Mouse (Mus musculus): ENCODE results near the gene Gm20503. TPM values are rescaled to one million over a fixed set of nuclear protein-coding genes. Genes with fewer than 3 reads are reported as not detected.

Gene Gm20503
- polyA plus RNA-seq (2012) = not detected in 2 replicates

DNA sequence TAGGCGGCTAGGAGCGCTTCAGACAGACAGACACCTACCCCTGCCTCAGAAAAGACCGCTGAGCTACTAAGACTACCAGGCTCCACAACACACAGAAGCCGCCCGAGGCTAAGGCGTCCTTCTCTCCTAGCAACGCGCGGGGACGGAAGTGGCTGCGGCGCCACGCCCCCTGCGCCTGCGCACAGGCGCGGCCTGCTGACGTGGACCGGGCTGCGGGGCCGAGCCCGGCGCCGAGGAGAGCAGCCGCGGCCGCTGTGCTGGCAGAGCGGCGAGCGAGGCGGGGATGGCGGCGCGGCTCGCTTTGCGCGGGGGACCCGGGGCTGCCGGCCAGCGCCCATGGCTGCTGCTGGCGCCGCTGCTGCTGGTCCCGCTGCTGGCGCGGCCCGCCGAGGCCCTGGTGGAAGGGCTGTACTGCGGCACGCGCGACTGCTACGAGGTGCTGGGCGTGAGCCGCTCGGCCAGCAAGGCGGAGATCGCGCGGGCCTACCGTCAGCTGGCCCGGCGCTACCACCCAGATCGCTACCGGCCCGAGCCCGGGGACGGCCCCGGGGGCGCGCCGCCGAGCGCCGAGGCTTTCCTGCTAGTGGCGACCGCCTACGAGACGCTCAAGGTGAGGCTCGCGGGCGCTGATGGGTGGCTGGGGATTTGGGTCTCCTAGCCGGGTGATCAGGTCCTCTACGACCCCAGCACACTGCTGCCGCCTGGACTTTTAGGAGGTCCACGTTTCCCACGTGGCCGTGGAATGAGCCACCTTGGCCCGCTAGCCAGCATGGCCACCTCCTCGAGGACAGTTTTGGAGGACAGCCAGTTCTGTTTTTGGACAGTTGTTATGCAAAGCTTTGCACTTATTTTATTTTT is at the start of gene Gm20503:
Gene Gm20503 (plus strand): TSS at position 263 of the 858 bp plus-strand sequence.
- TF ChIP-seq GATA1 (IDR thresholded peaks at IDR 0.05; ENCODE audit: low read length) = no peak

- TF ChIP-seq GATA1 (IDR thresholded peaks at IDR 0.05; ENCODE audit: low read length) = no peak
Observed at GRCm38 (mm10) chr4:58961719-58962118, 41.3 kb upstream of the Gm20503 start.

DNA sequence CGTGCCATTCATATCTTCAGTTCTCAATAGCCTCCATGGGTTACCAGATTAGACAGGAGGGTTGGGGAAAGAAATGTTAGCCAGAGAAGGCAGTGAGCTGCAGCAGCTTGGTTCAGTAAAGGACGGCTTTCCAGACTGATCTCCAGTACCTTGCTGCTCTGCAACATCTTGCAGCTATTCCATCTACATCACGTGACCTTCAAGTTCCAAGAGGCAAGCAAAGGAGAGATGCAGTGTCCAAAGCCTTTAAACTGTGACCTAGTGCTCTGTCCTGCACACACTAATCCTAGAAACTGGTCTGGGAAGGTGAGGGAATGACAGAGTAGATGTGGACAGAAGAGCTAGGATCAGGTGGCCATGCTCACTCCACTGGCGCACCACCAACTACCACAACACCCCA is 39.7 kb upstream of the Gm20503 start:
- TF ChIP-seq GATA1 (IDR thresholded peaks at IDR 0.05; ENCODE audit: low read length) = no peak

GRCm38 (mm10) chr4:58965136-58965535 is 37.9 kb upstream of the Gm20503 start:
- TF ChIP-seq GATA1 (IDR thresholded peaks at IDR 0.05; ENCODE audit: low read length) = no peak

- TF ChIP-seq GATA1 (IDR thresholded peaks at IDR 0.05; ENCODE audit: low read length) = no peak
Observed at GRCm38 (mm10) chr4:58970678-58971077, 32.3 kb upstream of the Gm20503 start.

GRCm38 (mm10) chr4:58975711-58976110 is 27.3 kb upstream of the Gm20503 start:
- no peak for TF ChIP-seq GATA1 (IDR thresholded peaks at IDR 0.05; ENCODE audit: low read length)

DNA sequence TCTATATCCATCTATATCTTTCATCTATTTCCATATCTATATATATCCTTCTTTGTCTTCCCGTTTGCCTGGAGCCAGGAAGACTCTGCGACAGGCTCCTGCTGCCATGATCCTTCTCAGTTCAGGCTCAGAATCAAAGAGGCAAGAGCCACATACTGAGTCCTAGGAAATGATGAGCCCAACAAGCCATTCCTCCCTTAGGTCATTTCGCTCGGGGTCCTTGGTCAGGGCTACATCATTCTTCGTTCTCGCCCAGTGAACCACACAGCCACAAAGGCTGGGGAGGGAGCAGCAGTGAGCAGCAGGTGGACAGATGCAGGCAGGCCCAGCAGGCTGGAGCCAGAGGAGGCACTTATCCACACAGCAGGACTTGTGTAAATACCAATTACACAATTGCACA is 21.6 kb upstream of the Gm20503 start:
- TF ChIP-seq GATA1 (IDR thresholded peaks at IDR 0.05; ENCODE audit: low read length) = no peak

- TF ChIP-seq GATA1 (IDR thresholded peaks at IDR 0.05; ENCODE audit: low read length) = no peak
Observed at GRCm38 (mm10) chr4:58982806-58983205, 20.2 kb upstream of the Gm20503 start.

DNA sequence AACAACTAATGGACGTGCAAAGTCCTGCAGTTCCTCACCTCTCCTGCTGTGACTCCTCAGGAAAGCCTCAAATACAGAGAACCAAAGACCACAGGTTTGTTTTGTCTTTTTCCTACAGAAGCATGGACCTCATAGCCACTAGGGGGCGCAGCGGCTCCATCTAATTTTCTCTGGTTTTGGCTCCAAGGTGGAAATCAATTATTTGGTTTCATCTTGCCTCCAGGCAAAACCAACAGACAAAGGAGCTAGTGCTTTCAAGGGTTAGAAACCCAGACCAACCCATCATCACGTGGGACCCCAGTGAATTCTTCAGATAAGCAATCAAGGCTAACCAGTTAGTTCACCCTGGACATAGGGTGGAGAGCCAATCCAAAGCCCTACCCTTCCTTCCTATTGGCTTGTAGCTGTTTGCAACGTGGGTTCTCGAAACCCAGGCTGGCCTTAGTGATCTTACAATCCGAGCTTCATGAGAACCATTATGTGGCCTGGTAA is 17.8 kb upstream of the Gm20503 start:
- no peak for TF ChIP-seq GATA1 (IDR thresholded peaks at IDR 0.05; ENCODE audit: low read length)

DNA sequence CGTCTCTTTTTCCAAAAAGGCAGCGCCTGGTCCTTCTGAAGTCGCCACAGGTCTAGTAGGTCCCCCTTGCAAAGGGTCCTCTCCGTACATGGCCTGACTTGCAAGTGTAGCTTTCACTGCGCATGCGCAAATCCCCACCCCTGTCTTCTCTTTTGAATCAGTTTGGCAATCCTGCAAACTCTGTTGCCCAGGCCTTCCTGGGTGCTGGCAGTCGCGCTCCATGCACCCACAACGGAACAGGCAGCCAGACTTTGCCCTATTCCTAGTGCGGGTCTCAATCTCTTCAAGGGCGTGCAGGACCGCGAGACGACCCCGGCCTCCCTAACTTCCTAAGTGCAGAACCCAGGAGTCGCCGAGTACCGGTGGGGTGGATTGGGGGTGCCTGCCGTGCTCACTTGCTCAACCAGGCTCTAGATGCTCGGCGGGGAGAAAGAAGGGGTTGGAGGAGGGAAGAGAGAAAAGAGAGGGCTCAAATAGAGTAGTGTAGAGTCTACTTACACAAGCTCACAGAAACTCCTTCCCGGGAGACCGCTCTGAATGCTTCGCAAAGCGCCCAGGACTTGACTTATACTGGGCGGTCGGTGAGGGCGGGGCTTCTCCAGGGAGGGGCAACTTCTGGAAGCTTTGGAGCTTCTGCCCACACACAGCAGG is 16.3 kb upstream of the Gm20503 start, which contains the start of gene Ptgr1:
Gene Ptgr1 (minus strand): TSS at position 580 of the 651 bp plus-strand sequence.
- no peak for TF ChIP-seq GATA1 (IDR thresholded peaks at IDR 0.05; ENCODE audit: low read length)

DNA sequence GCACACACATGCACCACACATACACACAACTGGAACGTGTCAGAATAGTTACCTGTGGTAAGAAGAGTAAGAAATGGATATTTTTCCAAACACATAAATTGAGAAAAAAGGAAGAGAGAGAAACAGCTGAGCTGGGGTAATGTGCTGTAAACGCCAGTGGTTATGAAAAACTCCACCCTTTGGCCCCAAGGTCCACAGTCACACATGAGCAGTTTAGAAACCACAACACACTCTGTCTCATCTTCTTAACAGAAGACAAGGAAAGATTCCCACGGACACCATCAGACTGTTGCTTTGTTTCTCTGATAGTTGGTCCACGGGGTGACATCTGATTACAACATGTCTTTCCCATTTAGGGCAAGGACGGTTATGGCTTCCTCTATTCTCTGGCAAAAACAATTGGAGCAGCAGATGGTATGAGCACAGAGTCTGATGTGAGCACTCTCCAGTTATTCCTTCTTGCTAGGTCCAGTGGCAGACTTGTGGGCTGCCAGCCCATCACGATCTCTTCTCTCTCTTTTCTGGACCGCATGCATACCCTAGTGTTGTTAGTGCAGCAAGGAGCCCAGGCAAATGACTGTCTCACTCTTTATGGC is 13.6 kb upstream of the Gm20503 start:
- TF ChIP-seq GATA1 (IDR thresholded peaks at IDR 0.05; ENCODE audit: low read length) = no peak

DNA sequence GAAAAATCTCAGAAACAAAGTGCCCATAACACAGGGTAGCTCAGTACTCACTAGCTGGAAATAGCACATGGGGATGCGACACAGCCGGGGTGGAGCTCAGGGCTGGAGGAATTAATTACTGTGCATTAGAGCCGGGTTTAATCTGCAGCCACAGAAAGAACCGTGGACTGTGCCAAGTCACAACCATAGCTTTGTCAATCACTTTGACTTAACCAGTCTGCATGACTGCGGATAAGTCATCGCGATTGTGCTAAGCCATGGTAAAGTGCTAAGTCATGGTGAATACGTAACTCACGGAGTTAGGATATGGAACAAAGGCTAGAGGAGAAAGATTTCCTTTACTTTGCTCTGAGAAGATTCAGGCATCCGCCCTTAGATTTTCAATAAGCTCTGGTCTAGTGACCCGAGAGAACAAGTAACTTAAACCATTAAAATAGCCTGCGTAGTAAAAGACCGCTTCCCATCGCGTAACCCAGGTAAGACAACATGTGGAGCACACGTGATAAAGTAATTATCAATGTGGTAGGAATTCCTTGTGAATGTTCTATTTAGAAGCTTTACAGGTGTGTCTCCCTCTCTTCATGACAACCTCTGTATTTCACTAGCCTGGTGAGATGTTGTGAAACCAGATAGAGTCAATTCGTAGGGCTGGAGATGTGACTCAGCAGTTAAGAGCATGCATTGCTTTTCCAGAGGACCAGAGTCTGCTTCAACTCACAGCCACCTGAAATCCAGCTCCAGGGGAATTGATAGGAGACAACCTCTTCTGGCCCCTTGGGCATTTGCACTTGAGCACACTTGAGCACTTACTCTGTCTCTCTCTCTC is 12.2 kb upstream of the Gm20503 start:
- TF ChIP-seq GATA1 (IDR thresholded peaks at IDR 0.05; ENCODE audit: low read length) = no peak

DNA sequence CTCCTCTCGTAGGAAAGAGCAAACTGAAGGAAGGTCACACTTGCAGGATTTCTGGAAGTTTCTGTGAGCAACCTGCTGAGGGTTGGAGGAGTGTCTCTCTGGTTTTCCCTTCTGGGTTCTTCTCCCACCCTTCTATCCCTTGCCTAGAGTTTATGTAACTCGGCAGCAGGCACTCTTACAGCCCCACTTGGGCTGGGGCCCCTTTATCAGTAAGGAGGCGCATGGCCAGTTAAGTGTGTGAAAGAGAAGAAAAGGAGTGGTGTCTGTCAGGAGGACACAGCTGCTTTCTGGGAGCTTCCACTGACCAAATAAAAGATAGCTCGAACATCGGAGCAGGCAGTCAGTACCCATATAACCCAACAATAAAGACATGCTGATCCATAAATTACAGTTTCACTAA is 10.8 kb upstream of the Gm20503 start:
- TF ChIP-seq GATA1 (IDR thresholded peaks at IDR 0.05; ENCODE audit: low read length) = no peak

GRCm38 (mm10) chr4:58994762-58995161 is 8.2 kb upstream of the Gm20503 start, which contains the start of gene Dnajc25:
TSS of gene Dnajc25 (plus strand) at chr4:58995062.
- no peak for TF ChIP-seq GATA1 (IDR thresholded peaks at IDR 0.05; ENCODE audit: low read length)

- no peak for TF ChIP-seq GATA1 (IDR thresholded peaks at IDR 0.05; ENCODE audit: low read length)
Observed at GRCm38 (mm10) chr4:58995251-58995693, 7.7 kb upstream of the Gm20503 start.
